Mouse (Mus musculus) MEL (cell line): ENCODE measurements at regions not wholly inside any gene's neighbourhood (a gene's known extent, or its start where the extent isn't known, plus 50 kb on each side); places are given as distances from the start of the nearest gene placed in this dataset.

ENCODE experiments used
- DNase-seq: peaks from one replicate; pipeline ENCODE4 v3.0.0; 2011; ENCODE audit warnings: low read depth, low spot score
- H3K27ac ChIP-seq: 2 replicates; pipeline ENCODE4 v1.5.1; 2012; ENCODE audit warnings: low read depth, mild to moderate bottlenecking, control low read depth, low read length, moderate library complexity; ENCODE audit not compliant: control insufficient read depth
- H3K27me3 ChIP-seq, 2 experiments: fragments of 150-350 bp in 1 of 2; sonication (generic) in 1 of 2; 2 replicates each; pipeline ENCODE4 v1.6.1; 2012; ENCODE audit warnings: low read length in 2 of 2, mild to moderate bottlenecking in 2 of 2, improper control_type of control experiment in 1 of 2, moderate library complexity in 1 of 2; ENCODE audit not compliant: insufficient read depth in 2 of 2, control insufficient read depth in 1 of 2
- H3K36me3 ChIP-seq, 2 experiments: 2 replicates each; pipeline ENCODE4 v1.6.1; 2012 to 2014; ENCODE audit warnings: low read length in 2 of 2, improper control_type of control experiment in 1 of 2, inconsistent platforms in 1 of 2, mild to moderate bottlenecking in 1 of 2; ENCODE audit not compliant: insufficient read depth in 2 of 2, control insufficient read depth in 1 of 2
- H3K4me1 ChIP-seq, 2 experiments: fragments of 150-350 bp in 1 of 2; sonication (generic) in 1 of 2; 2 replicates each; pipeline ENCODE4 v1.6.1; 2012; ENCODE audit warnings: low read length in 2 of 2, improper control_type of control experiment in 1 of 2, mild to moderate bottlenecking in 1 of 2; ENCODE audit not compliant: insufficient read depth in 2 of 2, control insufficient read depth in 1 of 2
- H3K4me3 ChIP-seq, 2 experiments: fragments of 150-350 bp in 1 of 2; sonication (generic) in 1 of 2; 2 replicates each; pipeline ENCODE4 v1.5.1; 2012; ENCODE audit warnings: low read depth in 2 of 2, low read length in 2 of 2, mild to moderate bottlenecking in 2 of 2, moderate library complexity in 2 of 2, control low read depth in 1 of 2, improper control_type of control experiment in 1 of 2; ENCODE audit not compliant: control insufficient read depth in 1 of 2, insufficient read depth in 1 of 2
- H3K79me2 ChIP-seq: 2 replicates; pipeline ENCODE4 v1.6.1; 2012; ENCODE audit warnings: mild to moderate bottlenecking, low read length, moderate library complexity; ENCODE audit not compliant: control insufficient read depth, poor library complexity, insufficient read depth
- H3K9ac ChIP-seq: 2 replicates; pipeline ENCODE4 v1.6.1; 2012; ENCODE audit warnings: low read depth, mild to moderate bottlenecking, control low read depth, low read length, moderate library complexity; ENCODE audit not compliant: control insufficient read depth, poor library complexity, severe bottlenecking
- H3K9me3 ChIP-seq: fragments of 150-350 bp; sonication (generic); replicated peaks from 2 replicates; pipeline ENCODE4 v1.6.1; 2012; ENCODE audit warnings: mild to moderate bottlenecking, low read length, improper control_type of control experiment, moderate library complexity; ENCODE audit not compliant: insufficient read depth
- CHD2 ChIP-seq: IDR thresholded peaks from 2 replicates; pipeline ENCODE4 v1.6.1; 2011; ENCODE audit warnings: low read length, improper control_type of control experiment
- CTCF ChIP-seq, 3 experiments: IDR thresholded peaks in 2 of 3; conservative IDR thresholded peaks in 1 of 3; 2 replicates each; pipeline ENCODE4 v1.5.1; 2011 to 2012; ENCODE audit warnings: low read length in 3 of 3, low read depth in 2 of 3, mild to moderate bottlenecking in 2 of 3, improper control_type of control experiment in 1 of 3, inconsistent platforms in 1 of 3, mixed read lengths in 1 of 3, moderate library complexity in 1 of 3; ENCODE audit not compliant: control insufficient read depth in 1 of 3, insufficient read depth in 1 of 3, poor library complexity in 1 of 3, severe bottlenecking in 1 of 3
- GATA1 ChIP-seq: IDR thresholded peaks from 2 replicates; pipeline ENCODE4 v1.6.1; 2011; ENCODE audit warnings: low read depth, low read length, improper control_type of control experiment
- HCFC1 ChIP-seq: IDR thresholded peaks from 2 replicates; pipeline ENCODE4 v1.6.1; 2012; ENCODE audit warnings: low read depth, mild to moderate bottlenecking, inconsistent platforms, low read length, improper control_type of control experiment, moderate library complexity
- MEF2A ChIP-seq: IDR thresholded peaks from 2 replicates; pipeline ENCODE4 v1.6.1; 2014; ENCODE audit warnings: low read depth, mild to moderate bottlenecking, inconsistent platforms, low read length, improper control_type of control experiment; ENCODE audit not compliant: poor library complexity, insufficient replicate concordance, severe bottlenecking; ENCODE audit errors: extremely low read depth
- MYC ChIP-seq: IDR thresholded peaks from 2 replicates; pipeline ENCODE4 v1.6.1; 2011; ENCODE audit warnings: low read depth, mild to moderate bottlenecking, low read length, improper control_type of control experiment, moderate library complexity
- NELFE ChIP-seq: IDR thresholded peaks from 2 replicates; pipeline ENCODE4 v1.6.1; 2011; ENCODE audit warnings: low read depth, low read length, improper control_type of control experiment
- NRF1 ChIP-seq: IDR thresholded peaks from 2 replicates; pipeline ENCODE4 v1.6.1; 2014; ENCODE audit warnings: low read depth, mild to moderate bottlenecking, inconsistent platforms, low read length, improper control_type of control experiment, moderate library complexity; ENCODE audit not compliant: poor library complexity, insufficient read depth, severe bottlenecking
- POLR2AphosphoS2 ChIP-seq: IDR thresholded peaks from 2 replicates; pipeline ENCODE4 v1.6.1; 2011; ENCODE audit warnings: low read length, improper control_type of control experiment
- POLR2AphosphoS5 ChIP-seq: IDR thresholded peaks from 2 replicates; pipeline ENCODE4 v1.6.1; 2012; ENCODE audit warnings: low read depth, borderline replicate concordance, mild to moderate bottlenecking, inconsistent platforms, low read length, moderate library complexity, mixed read lengths
- RAD21 ChIP-seq: IDR thresholded peaks from 2 replicates; pipeline ENCODE4 v1.6.1; 2011; ENCODE audit warnings: mild to moderate bottlenecking, low read depth, low read length, improper control_type of control experiment
- RCOR1 ChIP-seq: IDR thresholded peaks from 2 replicates; pipeline ENCODE4 v1.6.1; 2012; ENCODE audit warnings: low read depth, mild to moderate bottlenecking, inconsistent platforms, low read length, improper control_type of control experiment
- TAL1 ChIP-seq: IDR thresholded peaks from 2 replicates; pipeline ENCODE4 v1.6.1; 2012; ENCODE audit warnings: mild to moderate bottlenecking, inconsistent platforms, low read length, moderate library complexity, mixed read lengths
- TBP ChIP-seq: IDR thresholded peaks from 2 replicates; pipeline ENCODE4 v1.8.0; 2011; ENCODE audit warnings: low read depth, low read length, improper control_type of control experiment
- USF1 ChIP-seq: IDR thresholded peaks from 2 replicates; pipeline ENCODE4 v1.6.1; 2014; ENCODE audit warnings: low read depth, mild to moderate bottlenecking, inconsistent platforms, low read length, improper control_type of control experiment, moderate library complexity
- USF2 ChIP-seq, 2 experiments: IDR thresholded peaks; 2 replicates each; pipeline ENCODE4 v1.6.1; 2011 to 2012; ENCODE audit warnings: improper control_type of control experiment in 2 of 2, low read length in 2 of 2, borderline replicate concordance in 1 of 2, inconsistent platforms in 1 of 2, low read depth in 1 of 2, mild to moderate bottlenecking in 1 of 2; ENCODE audit not compliant: insufficient read depth in 1 of 2
- ZC3H11A ChIP-seq: IDR thresholded peaks from 2 replicates; pipeline ENCODE4 v1.6.1; 2012; ENCODE audit warnings: low read depth, mild to moderate bottlenecking, inconsistent platforms, low read length, improper control_type of control experiment
- ZMIZ1 ChIP-seq: IDR thresholded peaks from 2 replicates; pipeline ENCODE4 v1.6.1; 2012; ENCODE audit warnings: low read depth, mild to moderate bottlenecking, inconsistent platforms, low read length, improper control_type of control experiment, moderate library complexity
- ZNF384 ChIP-seq: IDR thresholded peaks from 2 replicates; pipeline ENCODE4 v1.6.1; 2012; ENCODE audit warnings: low read depth, mild to moderate bottlenecking, inconsistent platforms, low read length, improper control_type of control experiment

GRCm38 (mm10) chr2:116583989-116584388, 294.5 kb upstream of the Tmco5 start:
- Histone ChIP-seq H3K4me3 (no peak overlapping the region), H3K4me1 (no peaks in the 10 kb centered on the region), H3K9ac (no peak overlapping the region), H3K27ac (no peak overlapping the region), H3K9me3 (no peaks in the 10 kb centered on the region), H3K79me2 (no peaks in the 10 kb centered on the region), H3K27me3 (no peaks in the 10 kb centered on the region), H3K36me3 (no peaks in the 10 kb centered on the region)
- no peak for DNase-seq
- TF ChIP-seq TBP, result no peak
- TF ChIP-seq ZMIZ1, result no peak

- no peak for DNase-seq
- Histone ChIP-seq H3K27ac (no peak overlapping the region), H3K9me3 (no peaks in the 10 kb centered on the region), H3K79me2 (no peaks in the 10 kb centered on the region), H3K27me3 (no peaks in the 10 kb centered on the region), H3K9ac (no peak overlapping the region), H3K4me1 (no peaks in the 10 kb centered on the region), H3K4me3 (no peak overlapping the region), H3K36me3 (no peaks in the 10 kb centered on the region)
- no peak for TF ChIP-seq ZNF384
- TF ChIP-seq POLR2AphosphoS5, result no peak
- TF ChIP-seq USF1, result no peak
- TF ChIP-seq USF2 (IDR thresholded peaks at IDR 0.05; ENCODE audit: borderline replicate concordance in 1 of 2, insufficient read depth in 1 of 2, low read depth in 1 of 2, low read length in 2 of 2), result no peak
- TF ChIP-seq NELFE, result no peak
- TF ChIP-seq CTCF (IDR thresholded peaks at IDR 0.05 in 2 of 3, conservative IDR thresholded peaks at IDR 0.05 in 1 of 3; ENCODE audit: control insufficient read depth in 1 of 3, insufficient read depth in 1 of 3, low read depth in 2 of 3, low read length in 3 of 3, poor library complexity in 1 of 3, severe bottlenecking in 1 of 3), result no peak
- no peak for TF ChIP-seq RCOR1
Observed at GRCm38 (mm10) chr2:116586203-116586959, 292.1 kb upstream of the Tmco5 start.

GRCm38 (mm10) chr2:116605869-116606268, 272.6 kb upstream of the Tmco5 start:
- no peaks in the 10 kb centered on the region for H3K27me3 ChIP-seq
- no peak overlapping the region for H3K4me3 ChIP-seq
- no peak for DNase-seq
- no peaks in the 10 kb centered on the region for H3K4me1 ChIP-seq
- H3K27ac ChIP-seq, result no peak overlapping the region
- no peak overlapping the region for H3K9ac ChIP-seq
- TF ChIP-seq CTCF (IDR thresholded peaks at IDR 0.05 in 2 of 3, conservative IDR thresholded peaks at IDR 0.05 in 1 of 3; ENCODE audit: control insufficient read depth in 1 of 3, insufficient read depth in 1 of 3, low read depth in 2 of 3, low read length in 3 of 3, poor library complexity in 1 of 3, severe bottlenecking in 1 of 3) (no peak), GATA1 (no peak), MYC (no peak), HCFC1 (no peak), NRF1 (no peak), ZC3H11A (no peak), CHD2 (no peak), RAD21 (no peak), NELFE (no peak), MEF2A (no peak), TAL1 (no peak), POLR2AphosphoS2 (no peak)
- H3K36me3 ChIP-seq, result no peaks in the 10 kb centered on the region
- no peaks in the 10 kb centered on the region for H3K79me2 ChIP-seq
- H3K9me3 ChIP-seq, result no peaks in the 10 kb centered on the region
